Mouse (Mus musculus): ENCODE measurements around the gene Cd93.

The Cd93 gene

GRCm38 (mm10) chr2:148402227-148402626, 41.1 kb downstream of the Cd93 start:
- no peak for DNase-seq (ENCODE audit: low read depth, low spot score)

- no peak for DNase-seq (ENCODE audit: low read depth, low spot score)
Measured at GRCm38 (mm10) chr2:148398901-148399685, 44.3 kb downstream of the Cd93 start.

DNA sequence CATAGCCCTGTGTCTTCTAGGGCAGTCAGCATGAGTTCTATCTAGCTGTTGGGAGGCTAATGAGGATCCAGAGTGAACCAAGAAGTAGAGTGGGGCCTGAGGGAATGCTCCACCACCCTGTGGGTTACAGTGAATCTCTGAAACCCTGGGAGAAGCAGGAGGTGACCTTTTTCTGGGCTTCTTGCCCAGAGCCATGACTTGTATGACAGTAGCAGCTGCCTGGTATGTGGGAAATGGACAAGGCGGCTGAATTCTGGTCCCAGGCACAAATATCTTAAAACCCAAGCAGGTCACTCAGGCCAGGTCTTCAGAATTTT, 45.6 kb downstream of the Cd93 start:
- DNase-seq (ENCODE audit: low read depth, low spot score), result no peak

- no peak for DNase-seq (ENCODE audit: low read depth, low spot score)
Measured at GRCm38 (mm10) chr2:148397015-148397783, 46.2 kb downstream of the Cd93 start.

DNA sequence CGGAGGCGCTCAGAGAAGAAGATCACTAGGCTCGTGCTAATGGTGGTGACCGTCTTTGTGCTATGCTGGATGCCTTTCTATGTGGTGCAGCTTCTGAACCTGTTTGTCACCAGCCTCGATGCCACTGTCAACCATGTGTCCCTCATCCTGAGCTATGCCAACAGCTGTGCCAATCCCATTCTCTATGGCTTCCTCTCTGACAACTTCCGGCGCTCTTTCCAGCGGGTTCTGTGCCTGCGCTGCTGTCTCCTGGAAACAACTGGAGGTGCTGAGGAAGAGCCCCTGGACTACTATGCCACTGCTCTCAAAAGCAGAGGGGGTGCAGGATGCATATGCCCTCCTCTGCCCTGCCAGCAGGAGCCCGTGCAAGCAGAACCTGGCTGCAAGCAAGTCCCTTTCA, 47.2 kb downstream of the Cd93 start:
- no peak for DNase-seq (ENCODE audit: low read depth, low spot score)

DNA sequence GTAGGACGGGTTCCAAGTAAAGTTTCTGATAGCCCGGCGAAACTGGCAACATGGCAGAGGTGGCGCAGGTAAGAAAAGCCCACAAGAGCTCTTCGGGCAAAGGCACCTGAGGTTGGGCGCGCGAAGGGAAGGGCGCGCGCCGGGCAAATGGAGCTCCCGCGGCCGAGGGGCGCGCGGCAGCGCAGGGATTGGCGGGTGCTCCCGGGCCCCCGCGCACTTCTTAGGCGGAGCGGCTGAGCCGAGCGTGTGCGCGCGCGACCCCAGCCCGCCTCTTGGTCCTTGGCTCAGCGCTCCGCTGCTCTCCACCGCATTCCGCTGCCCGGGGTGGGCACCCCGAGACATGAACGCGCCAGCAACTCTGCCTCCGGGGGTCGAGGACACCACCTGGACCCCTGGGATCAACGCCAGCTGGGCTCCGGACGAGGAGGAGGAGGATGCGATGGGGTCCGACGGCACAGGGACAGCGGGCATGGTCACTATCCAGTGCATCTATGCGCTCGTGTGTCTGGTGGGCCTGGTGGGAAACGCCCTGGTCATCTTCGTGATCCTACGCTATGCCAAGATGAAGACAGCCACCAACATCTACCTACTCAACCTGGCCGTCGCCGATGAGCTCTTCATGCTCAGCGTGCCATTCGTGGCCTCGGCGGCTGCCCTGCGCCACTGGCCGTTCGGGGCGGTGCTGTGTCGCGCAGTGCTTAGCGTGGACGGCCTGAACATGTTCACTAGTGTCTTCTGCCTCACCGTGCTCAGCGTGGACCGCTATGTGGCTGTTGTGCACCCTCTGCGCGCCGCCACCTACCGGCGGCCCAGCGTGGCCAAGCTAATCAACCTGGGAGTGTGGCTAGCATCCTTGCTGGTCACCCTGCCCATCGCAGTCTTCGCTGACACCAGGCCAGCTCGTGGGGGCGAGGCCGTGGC, 48.0 kb downstream of the Cd93 start, which contains the start of gene Sstr4:
Gene Sstr4 (plus strand): TSS at position 214 of the 921 bp plus-strand sequence.
- peak; percentile 37 for DNase-seq (ENCODE audit: low read depth, low spot score)

DNA sequence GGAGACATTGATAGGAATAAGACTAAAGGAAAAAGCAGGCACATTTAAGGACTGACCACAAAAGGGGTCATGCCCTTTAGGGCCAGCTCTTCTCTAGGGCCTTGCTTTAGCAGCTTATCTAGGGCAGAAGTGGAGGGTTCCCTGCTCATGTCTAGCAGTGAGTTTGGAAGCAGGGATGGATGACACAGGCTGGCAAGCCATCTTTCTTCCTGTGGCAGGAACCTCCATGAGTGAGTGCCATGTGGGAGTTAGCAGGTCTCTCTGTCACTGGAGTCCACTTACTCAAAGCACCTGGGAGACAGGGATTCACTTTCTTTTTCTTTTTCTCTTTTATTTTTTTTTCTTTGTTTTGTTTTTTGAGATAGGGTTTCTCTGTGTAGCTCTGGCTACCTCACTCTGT, 49.5 kb downstream of the Cd93 start:
- DNase-seq (ENCODE audit: low read depth, low spot score), result no peak

DNA sequence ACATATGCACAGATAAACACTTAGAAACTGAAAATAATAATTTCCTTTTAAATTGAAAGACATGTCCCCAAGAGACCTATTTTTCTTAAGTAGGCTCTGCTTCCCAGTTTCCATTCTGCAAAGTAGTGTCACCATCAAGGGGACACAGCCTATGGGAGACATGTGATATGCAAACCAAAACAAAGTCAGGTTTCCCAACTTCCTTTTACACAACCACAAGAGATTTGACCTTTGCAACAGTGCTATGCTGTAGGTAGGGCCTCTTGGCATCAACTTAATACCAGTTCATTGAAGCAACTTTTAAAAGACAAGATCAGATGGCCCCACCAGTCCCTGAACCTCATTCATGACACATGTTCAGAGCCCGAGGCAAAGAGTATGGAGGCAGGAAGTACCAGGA, 50.2 kb downstream of the Cd93 start:
- no peak for DNase-seq (ENCODE audit: low read depth, low spot score)

DNA sequence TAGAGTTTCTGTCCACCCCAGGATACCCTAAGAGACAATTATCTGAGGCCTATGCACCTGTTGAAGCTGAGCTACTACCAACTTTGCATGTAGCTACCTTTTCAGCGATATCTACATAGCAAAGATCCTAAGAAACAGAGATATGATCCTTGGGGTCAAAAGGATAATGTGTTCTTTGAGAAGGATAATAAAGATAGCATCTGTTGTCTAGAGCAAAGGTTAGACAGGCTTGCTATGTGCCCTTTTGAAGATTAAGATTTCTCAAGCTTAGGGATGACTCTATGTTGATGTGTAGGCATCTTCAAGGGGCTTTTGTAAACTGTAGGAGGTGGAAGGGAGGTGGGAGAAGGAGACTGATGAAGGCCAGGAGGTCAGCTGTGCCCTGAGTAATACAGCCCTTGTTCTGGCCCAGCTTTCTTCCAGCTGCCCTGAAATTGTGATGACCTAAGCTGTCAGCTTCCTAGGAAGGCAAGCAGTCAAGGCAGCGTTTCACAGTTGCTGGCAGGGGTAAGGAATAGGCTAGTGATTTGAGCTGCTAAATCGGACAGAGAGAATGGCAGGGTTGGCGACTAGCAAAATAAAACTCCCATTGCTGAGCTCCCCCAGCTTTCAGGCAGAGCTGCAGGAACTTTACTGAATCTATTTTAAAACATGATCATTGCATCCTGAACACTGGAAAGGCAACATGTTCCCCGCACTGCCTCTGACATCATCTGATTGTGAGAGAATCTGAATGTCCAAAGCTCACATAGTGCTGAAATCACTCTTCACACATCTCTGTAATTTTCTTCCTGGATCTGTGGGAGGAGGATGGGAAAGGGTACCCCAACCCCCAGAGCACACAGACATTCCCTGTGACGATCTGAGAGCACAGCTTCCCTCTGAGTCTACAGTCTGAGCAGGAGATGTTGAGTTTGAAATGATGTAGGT, 55.4 kb downstream of the Cd93 start:
- DNase-seq (ENCODE audit: low read depth, low spot score), result no peak

- DNase-seq (ENCODE audit: low read depth, low spot score), result no peak
Measured at GRCm38 (mm10) chr2:148386927-148387326, 56.4 kb downstream of the Cd93 start.
